Mouse (Mus musculus) cerebellum, adult 2 months (tissue): ENCODE results near the gene Tpd52l1.
"Not testable (repeated sequence)": the region's sequence is repeated elsewhere in the genome, so short reads cannot be mapped to it uniquely, and the experiment has no call there.

Experiments
- CTCF ChIP-seq: fragments of 200-500 bp; IDR thresholded peaks from 2 replicates; pipeline ENCODE4 v1.5.1; 2011; ENCODE audit warnings: low read depth, mild to moderate bottlenecking, control low read depth, low read length, moderate library complexity, borderline replicate concordance; ENCODE audit not compliant: insufficient read depth
- POLR2A ChIP-seq: fragments of 200-500 bp; IDR thresholded peaks from 2 replicates; pipeline ENCODE4 v1.6.1; 2011; ENCODE audit warnings: low read length, control low read depth, borderline replicate concordance; ENCODE audit not compliant: insufficient read depth

DNA sequence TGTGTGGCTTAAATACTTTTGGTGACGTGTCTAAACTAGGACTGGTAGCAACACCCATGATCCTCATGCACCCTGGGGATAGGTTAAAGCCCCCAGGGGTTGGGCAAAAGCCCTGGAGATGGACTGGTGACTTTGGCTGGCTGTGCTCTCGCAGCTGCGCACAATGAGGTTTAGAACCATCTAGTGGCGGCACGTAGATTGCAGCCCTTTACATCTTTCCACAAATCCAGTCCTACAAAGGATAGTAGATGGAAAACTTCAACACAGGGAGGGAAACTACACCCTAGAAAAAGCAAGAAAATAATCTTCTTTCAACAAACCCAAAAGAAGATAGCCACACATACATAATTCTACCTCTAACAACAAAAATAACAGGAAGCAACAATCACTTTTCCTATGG lies 75.6 kb downstream of the Tpd52l1 start:
- TF ChIP-seq POLR2A, CTCF: not testable (repeated sequence)
